Mouse (Mus musculus) megakaryocyte progenitor cell, adult 5-6 weeks (primary cell): ENCODE measurements around the gene Krtap5-4. TPM values are rescaled to one million over a fixed set of nuclear protein-coding genes. Genes with fewer than 3 reads are reported as not detected.
"Not testable (repeated sequence)": the region's sequence is repeated elsewhere in the genome, so short reads cannot be mapped to it uniquely, and the experiment has no call there.

Experiments
- ATAC-seq: replicated peaks from 2 replicates; pipeline ENCODE4 v1.8.0; 2016; ENCODE audit warnings: mild to moderate bottlenecking, moderate TSS enrichment, inconsistent platforms; ENCODE audit not compliant: poor library complexity
- total RNA-seq, 2 experiments: library from RNA; stranded (forward) in 1 of 2; stranded (reverse) in 1 of 2; fragments of 157-497, 149-512 nt in 1 of 2; fragments of 200-1000 nt in 1 of 2; gene quantifications; 2 replicates each; pipeline versions ENCODE4 v1.2.3 to v1.2.4; 2015 to 2017

The Krtap5-4 gene
- total RNA-seq (2015) = not detected in 2 replicates
- not detected in 2 replicates for total RNA-seq (2017)

DNA sequence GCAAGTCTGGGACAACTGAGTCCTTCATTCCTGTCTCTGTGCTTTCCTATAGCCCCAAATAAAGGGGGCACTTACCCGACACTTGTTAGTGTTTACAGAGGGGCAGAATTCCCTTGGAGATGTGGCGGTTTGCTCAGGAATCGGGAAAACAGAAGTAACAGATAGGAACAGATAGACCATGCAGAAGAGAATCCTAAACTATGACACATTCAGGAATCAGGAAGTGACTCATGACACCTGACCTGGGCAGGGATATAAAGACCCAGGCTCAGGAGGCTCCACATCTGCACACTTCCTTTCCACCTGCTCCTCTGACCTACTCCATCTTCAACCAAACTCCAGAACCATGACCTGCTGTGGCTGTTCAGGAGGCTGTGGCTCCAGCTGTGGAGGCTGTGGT lies at the start of gene Krtap5-4:
Krtap5-4 (plus strand) TSS at position 301 of the 400 bp plus-strand sequence.
- no peak for ATAC-seq

- ATAC-seq = peak; percentile 85
Measured at GRCm38 (mm10) chr7:142255517-142255916, 47.8 kb upstream of the Krtap5-4 start.

- ATAC-seq = not testable (repeated sequence)
Measured at GRCm38 (mm10) chr7:142258254-142258653, 45.1 kb upstream of the Krtap5-4 start, which contains the start of gene Gm2431. Gm2431 (minus strand) TSS chr7:142258354.

- not testable (repeated sequence) for ATAC-seq
Measured at GRCm38 (mm10) chr7:142274263-142274662, 29.1 kb upstream of the Krtap5-4 start, which contains the start of gene Gm4559. Gm4559 (minus strand) TSS chr7:142274363.

GRCm38 (mm10) chr7:142278183-142278582 lies 25.2 kb upstream of the Krtap5-4 start:
- peak; percentile 96 for ATAC-seq

DNA sequence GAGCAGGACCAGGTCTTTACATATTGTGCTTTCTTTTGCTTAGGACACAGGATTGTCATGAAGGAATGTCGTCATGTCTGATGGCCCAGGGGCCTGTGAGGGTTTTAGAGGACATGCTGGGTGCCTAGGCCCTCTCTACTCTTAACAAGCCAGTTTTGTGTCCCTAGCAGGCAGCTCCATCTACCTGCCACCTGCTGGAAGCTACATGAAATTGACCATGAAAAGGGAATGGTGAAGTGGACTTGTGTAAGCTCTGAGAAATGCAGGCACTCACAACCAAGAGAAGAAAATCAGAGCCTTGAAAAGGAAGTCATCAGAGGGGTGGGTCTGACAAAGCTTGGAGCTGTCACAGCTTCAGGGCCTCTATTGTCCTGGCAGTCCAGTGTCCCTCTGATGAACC lies 24.1 kb upstream of the Krtap5-4 start:
- not testable (repeated sequence) for ATAC-seq

DNA sequence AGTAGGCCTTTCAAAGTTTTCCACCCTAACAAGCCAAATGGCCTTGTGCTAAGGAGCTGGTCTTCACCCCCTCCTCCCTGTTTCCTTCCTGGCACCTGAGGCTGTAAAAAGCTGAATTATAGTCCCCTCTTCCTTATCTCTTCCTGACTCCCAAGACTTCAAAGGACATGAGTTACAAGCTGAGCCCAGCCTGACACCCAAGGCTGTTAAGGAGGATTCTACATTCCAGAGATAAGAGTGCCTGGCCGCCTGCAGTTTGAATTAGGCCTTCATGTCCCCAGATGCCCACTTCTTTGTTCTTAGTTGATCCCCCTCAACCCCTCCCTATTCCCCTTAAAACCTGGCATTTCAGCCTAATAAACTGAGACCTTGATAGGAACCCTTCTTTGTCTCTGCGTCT lies 20.5 kb upstream of the Krtap5-4 start:
- not testable (repeated sequence) for ATAC-seq

GRCm38 (mm10) chr7:142284023-142284591 lies 19.2 kb upstream of the Krtap5-4 start:
- ATAC-seq = peak; percentile 82

GRCm38 (mm10) chr7:142284615-142285080 lies 18.7 kb upstream of the Krtap5-4 start:
- ATAC-seq = peak; percentile 71

- peak; percentile 37 for ATAC-seq
Measured at GRCm38 (mm10) chr7:142285130-142285835, 18.1 kb upstream of the Krtap5-4 start.

DNA sequence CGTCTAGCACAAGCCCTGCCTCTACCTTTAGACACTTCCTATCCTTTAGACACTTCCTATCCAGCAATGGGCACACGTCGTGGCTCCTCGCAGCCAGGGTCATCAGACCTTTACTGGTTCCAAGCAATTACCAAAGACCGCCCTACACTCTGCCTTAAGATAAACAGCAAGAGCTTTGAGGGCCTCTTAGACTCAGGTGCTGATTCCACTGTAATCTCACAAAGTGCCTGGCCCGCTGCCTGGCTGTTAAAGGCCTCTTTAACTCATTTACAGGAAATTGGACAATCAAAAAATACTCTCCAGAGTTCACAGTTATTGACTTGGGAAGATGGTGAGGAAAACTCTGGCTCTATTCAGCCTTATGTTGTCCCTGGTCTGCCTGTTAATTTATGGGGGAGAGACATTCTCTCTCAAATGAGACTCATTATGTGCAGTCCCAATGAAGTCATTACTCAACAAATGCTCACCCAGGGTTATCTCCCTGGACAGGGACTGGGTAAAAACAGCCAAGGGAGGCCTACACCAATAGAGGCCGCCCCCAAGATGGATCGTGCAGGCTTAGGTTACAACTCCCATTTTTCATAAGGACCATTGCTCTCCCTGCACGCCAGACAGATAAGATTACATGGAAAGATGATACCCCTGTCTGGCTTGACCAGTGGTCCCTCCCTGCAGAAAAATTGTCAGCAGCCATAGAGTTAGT lies 17.3 kb upstream of the Krtap5-4 start:
- ATAC-seq = not testable (repeated sequence)

DNA sequence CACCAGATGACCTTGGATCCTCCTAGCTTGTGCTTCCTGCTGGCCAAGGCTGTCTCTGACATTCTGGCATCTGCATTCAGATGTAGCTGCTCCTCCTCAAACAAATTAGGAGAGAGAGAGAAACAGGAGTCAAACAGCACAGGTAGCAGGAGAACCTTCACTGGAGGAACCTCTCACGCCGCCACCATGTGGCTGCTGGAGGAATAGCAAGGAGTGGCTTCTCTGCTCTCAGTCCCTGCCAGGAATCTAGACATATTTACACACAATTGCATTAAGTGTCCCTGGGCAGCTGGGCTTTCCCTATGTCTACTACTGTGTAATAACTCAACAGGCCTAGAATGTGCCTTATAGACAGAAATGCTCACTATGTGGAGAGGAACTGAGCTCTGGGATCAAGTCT lies 9.5 kb upstream of the Krtap5-4 start:
- ATAC-seq = peak; percentile 86

DNA sequence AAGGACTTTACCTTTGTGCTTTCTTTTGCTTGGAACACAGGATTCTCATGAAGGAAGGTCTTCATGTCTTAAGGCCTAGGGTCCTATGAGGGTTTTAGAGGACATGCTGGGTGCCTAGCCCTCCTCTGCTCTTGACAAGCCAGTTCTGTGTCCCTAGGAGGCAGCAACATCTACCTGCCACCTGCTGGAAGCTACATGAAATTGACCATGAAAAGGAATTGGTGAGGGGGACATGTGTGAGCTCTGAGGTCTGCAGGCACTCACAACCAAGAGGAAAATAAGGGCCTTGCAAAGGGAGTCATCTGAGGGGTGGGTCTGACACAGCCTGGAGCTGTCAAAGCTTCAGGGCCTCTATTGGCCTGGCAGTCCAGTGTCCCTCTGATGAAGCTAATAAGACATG lies 7.9 kb upstream of the Krtap5-4 start:
- ATAC-seq = no peak

DNA sequence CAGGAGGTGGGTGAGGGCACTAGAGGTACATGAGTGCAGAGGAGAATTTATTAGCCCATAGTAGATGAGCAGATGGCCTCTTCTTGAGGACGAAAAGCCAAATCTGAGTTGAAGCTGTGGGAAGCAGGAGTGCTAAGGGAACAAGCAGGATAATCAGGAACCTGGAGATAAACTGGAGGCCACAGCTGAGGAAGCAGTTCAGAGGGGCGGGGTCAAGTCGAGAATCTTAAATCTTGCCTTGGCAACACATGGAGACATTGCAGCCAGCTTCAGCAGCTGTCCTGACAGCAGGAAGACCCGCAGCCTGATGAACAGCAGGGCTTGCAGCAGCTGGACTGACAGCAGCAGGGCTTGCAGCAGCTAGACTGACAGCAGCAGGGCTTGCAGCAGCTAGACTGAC lies 7.2 kb upstream of the Krtap5-4 start:
- not testable (repeated sequence) for ATAC-seq

- not testable (repeated sequence) for ATAC-seq
Measured at GRCm38 (mm10) chr7:142297018-142297417, 6.3 kb upstream of the Krtap5-4 start, which contains the start of gene Krtap5-1. Krtap5-1 (minus strand) TSS chr7:142297118.

DNA sequence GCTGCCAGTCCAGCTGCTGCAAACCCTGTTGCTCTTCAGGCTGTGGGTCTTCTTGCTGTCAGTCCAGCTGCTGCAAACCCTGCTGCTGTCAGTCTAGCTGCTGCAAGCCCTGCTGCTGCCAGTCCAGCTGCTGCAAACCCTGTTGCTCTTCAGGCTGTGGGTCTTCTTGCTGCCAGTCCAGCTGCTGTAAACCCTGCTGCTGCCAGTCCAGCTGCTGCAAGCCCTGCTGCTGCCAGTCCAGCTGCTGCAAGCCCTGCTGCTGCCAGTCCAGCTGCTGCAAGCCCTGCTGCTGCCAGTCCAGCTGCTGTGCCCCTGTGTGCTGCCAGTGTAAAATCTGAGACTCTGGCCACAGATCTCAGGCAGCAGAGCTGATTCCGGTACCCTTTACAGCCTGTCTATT lies 580 bp downstream of the Krtap5-4 start:
- ATAC-seq = not testable (repeated sequence)

DNA sequence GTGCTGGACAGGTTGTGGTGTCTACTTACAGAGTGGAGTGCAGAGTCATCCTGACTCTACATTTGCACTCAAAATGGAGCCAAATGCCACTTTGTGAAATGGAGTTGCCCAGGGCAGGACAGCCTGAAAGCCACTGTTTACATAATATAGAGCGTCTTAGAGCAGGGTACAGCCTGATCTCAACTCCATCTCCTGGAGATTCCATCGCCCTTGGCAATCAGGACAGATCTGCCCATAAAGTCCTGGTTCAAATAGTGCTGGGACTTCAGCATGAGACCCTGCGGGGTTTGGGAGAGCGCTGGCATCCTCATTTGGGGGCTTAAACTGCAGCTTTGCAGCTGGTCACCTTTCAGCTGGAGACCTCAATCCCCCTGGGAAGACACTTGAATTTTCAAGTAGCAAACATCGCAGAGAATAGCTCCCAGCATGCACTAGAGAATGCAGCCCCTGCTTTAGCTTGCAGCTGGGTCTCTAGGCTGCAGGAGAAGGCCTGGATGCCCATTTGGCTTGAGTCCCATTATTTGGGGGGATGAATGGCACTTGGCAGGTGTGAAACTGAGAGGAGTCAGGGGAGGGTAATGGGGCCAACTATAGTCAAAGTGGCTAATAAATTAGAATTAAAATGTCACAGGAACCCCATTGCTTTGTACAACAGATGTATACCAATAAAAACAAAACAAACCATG lies 11.4 kb downstream of the Krtap5-4 start:
- ATAC-seq = no peak

DNA sequence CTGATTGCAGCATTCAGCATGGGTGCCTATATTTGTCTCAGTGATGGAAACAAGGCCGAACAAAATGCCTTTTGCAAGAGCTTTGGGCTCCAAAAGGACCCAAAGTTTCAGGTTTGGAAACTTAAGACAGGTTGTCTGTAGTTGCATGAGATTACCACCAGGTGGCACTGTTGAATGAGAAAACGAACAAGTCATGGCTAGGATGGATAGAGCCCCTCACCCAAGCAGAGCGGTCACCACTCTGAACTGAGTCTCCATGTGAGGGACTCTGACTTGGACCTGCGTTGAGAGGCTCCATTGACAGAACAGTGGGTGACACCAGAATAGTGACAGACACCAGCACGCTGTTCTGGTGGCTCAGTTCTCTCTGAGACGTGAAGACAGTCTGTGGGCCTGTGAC lies 13.2 kb downstream of the Krtap5-4 start:
- peak; percentile 65; the same call in 1 of the 2 replicates for ATAC-seq

DNA sequence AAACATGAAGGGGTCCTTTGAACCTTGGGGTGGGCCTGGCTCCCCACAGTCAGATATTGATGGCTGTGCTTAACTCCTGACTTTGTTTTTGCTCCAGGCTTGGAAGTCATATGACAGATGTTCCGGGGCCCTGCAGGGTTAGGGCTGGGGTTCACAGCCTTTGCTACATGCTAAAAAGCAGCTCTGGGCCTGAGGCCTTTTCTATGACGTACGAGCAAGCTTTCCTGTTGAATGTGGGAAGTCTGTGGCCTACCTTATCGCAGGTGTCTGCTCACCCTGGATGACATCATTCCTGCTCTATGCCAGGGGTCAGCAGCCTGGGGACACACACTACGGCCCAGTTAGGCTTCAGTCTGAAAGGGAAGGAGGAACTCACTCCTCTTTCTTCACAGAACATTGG lies 13.9 kb downstream of the Krtap5-4 start:
- ATAC-seq = 0 out of 2 replicates have a peak, but pooled peaks have one; percentile 8

- ATAC-seq = no peak
Measured at GRCm38 (mm10) chr7:142319124-142319523, 15.8 kb downstream of the Krtap5-4 start.

- no peak for ATAC-seq
Measured at GRCm38 (mm10) chr7:142320906-142321305, 17.6 kb downstream of the Krtap5-4 start.
